Mouse (Mus musculus) kidney, adult 11 months (tissue): ENCODE results near the gene 4931409K22Rik.
A peak's percentile ranks its signal among the peaks of the same experiment; 100 is the strongest.

ENCODE experiments used
- DNase-seq: peaks from one replicate; pipeline ENCODE4 v3.0.0; 2022

The 4931409K22Rik gene

GRCm38 (mm10) chr5:24556709-24557108 lies at the start of gene 4931409K22Rik:
4931409K22Rik (minus strand) TSS chr5:24556809.
- no peak for DNase-seq

GRCm38 (mm10) chr5:24605980-24606665 lies 49.5 kb upstream of the 4931409K22Rik start:
- no peak for DNase-seq

GRCm38 (mm10) chr5:24605321-24605979 lies 48.8 kb upstream of the 4931409K22Rik start:
- no peak for DNase-seq

GRCm38 (mm10) chr5:24604656-24605100 lies 48.1 kb upstream of the 4931409K22Rik start:
- DNase-seq: peak; percentile 90

- no peak for DNase-seq
Observed at GRCm38 (mm10) chr5:24604080-24604655, 47.6 kb upstream of the 4931409K22Rik start.

GRCm38 (mm10) chr5:24603431-24604010 lies 46.9 kb upstream of the 4931409K22Rik start:
- no peak for DNase-seq

- peak; percentile 92 for DNase-seq
Observed at GRCm38 (mm10) chr5:24602751-24603343, 46.2 kb upstream of the 4931409K22Rik start.

- peak; percentile 69 for DNase-seq
Observed at GRCm38 (mm10) chr5:24601911-24602750, 45.5 kb upstream of the 4931409K22Rik start.

GRCm38 (mm10) chr5:24601071-24601835 lies 44.6 kb upstream of the 4931409K22Rik start:
- no peak for DNase-seq

GRCm38 (mm10) chr5:24600236-24600635 lies 43.6 kb upstream of the 4931409K22Rik start:
- DNase-seq: no peak

- no peak for DNase-seq
Observed at GRCm38 (mm10) chr5:24599137-24599536, 42.5 kb upstream of the 4931409K22Rik start.

GRCm38 (mm10) chr5:24598570-24599006 lies 42.0 kb upstream of the 4931409K22Rik start:
- no peak for DNase-seq

GRCm38 (mm10) chr5:24597901-24598569 lies 41.4 kb upstream of the 4931409K22Rik start:
- no peak for DNase-seq

GRCm38 (mm10) chr5:24597221-24597728 lies 40.7 kb upstream of the 4931409K22Rik start:
- peak; percentile 75 for DNase-seq

- DNase-seq: peak; percentile 33
Observed at GRCm38 (mm10) chr5:24596519-24597171, 40.0 kb upstream of the 4931409K22Rik start.

GRCm38 (mm10) chr5:24595786-24596380 lies 39.3 kb upstream of the 4931409K22Rik start:
- DNase-seq: no peak

GRCm38 (mm10) chr5:24595261-24595660 lies 38.7 kb upstream of the 4931409K22Rik start:
- no peak for DNase-seq

GRCm38 (mm10) chr5:24594346-24594745 lies 37.7 kb upstream of the 4931409K22Rik start:
- no peak for DNase-seq

GRCm38 (mm10) chr5:24593928-24594327 lies 37.3 kb upstream of the 4931409K22Rik start:
- no peak for DNase-seq
